Mouse (Mus musculus) hindlimb bud, embryonic 11.5 days (tissue): Measurements from ENCODE around the gene Tubgcp6.

ENCODE experiments used
- DNase-seq: peaks from one replicate; pipeline ENCODE4 v3.0.0-alpha.2; 2012; ENCODE audit warnings: low read depth, low spot score; ENCODE audit errors: extremely low spot score

Tubgcp6 gene

GRCm38 (mm10) chr15:89143134-89143533 lies 20.2 kb upstream of the Tubgcp6 start:
- DNase-seq: no peak

GRCm38 (mm10) chr15:89141905-89142304 lies 19.0 kb upstream of the Tubgcp6 start:
- DNase-seq: no peak

- DNase-seq: no peak
Measured at GRCm38 (mm10) chr15:89141443-89141842, 18.5 kb upstream of the Tubgcp6 start.

GRCm38 (mm10) chr15:89140659-89141252 lies 17.8 kb upstream of the Tubgcp6 start, which contains the start of gene Mapk12:
Mapk12 (minus strand) TSS chr15:89140703.
- no peak for DNase-seq

- no peak for DNase-seq
Measured at GRCm38 (mm10) chr15:89140048-89140658, 17.2 kb upstream of the Tubgcp6 start.

- DNase-seq: no peak
Measured at GRCm38 (mm10) chr15:89138531-89138930, 15.6 kb upstream of the Tubgcp6 start.

- DNase-seq: no peak
Measured at GRCm38 (mm10) chr15:89138046-89138405, 15.1 kb upstream of the Tubgcp6 start.

GRCm38 (mm10) chr15:89137378-89138045 lies 14.6 kb upstream of the Tubgcp6 start:
- DNase-seq: no peak

GRCm38 (mm10) chr15:89136461-89137155 lies 13.7 kb upstream of the Tubgcp6 start:
- no peak for DNase-seq

- DNase-seq: no peak
Measured at GRCm38 (mm10) chr15:89131316-89131715, 8.4 kb upstream of the Tubgcp6 start.

GRCm38 (mm10) chr15:89130245-89130644 lies 7.3 kb upstream of the Tubgcp6 start:
- DNase-seq: no peak

- DNase-seq: no peak
Measured at GRCm38 (mm10) chr15:89128382-89129350, 5.8 kb upstream of the Tubgcp6 start, which contains the start of gene Hdac10. Hdac10 (minus strand) TSS chr15:89128700.

- DNase-seq: no peak
Measured at GRCm38 (mm10) chr15:89127364-89127940, 4.5 kb upstream of the Tubgcp6 start.

GRCm38 (mm10) chr15:89126622-89127021 lies 3.7 kb upstream of the Tubgcp6 start:
- DNase-seq: no peak

GRCm38 (mm10) chr15:89125351-89125750 lies 2.4 kb upstream of the Tubgcp6 start:
- no peak for DNase-seq

- no peak for DNase-seq
Measured at GRCm38 (mm10) chr15:89124312-89124711, 1.4 kb upstream of the Tubgcp6 start.

- no peak for DNase-seq
Measured at GRCm38 (mm10) chr15:89123595-89123994, 683 bp upstream of the Tubgcp6 start.

GRCm38 (mm10) chr15:89118007-89118406 lies 4.9 kb downstream of the Tubgcp6 start:
- no peak for DNase-seq

- DNase-seq: no peak
Measured at GRCm38 (mm10) chr15:89110147-89110546, 12.8 kb downstream of the Tubgcp6 start.

GRCm38 (mm10) chr15:89106976-89107375 lies 15.9 kb downstream of the Tubgcp6 start:
- DNase-seq: no peak
